Mouse (Mus musculus) heart, embryonic 14.5 days (tissue): ENCODE measurements around the gene Tomm40. TPM values are rescaled to one million over a fixed set of nuclear protein-coding genes. Genes with fewer than 3 reads are reported as not detected.

ENCODE experiments used
- ATAC-seq: fragments of 200-750 bp; cut with Nextera tagmentation; 2 replicates; pipeline ENCODE4 v1.8.0; 2017; ENCODE audit warnings: low read depth, moderate TSS enrichment; ENCODE audit not compliant: insufficient number of reproducible peaks, insufficient read depth, low FRiP score
- H3K27ac ChIP-seq, 2 experiments: fragments of 200-500 bp in 1 of 2; fragments of 300-500 bp in 1 of 2; sonication (generic) in 1 of 2; replicated peaks in 1 of 2; 2 replicates each; pipeline ENCODE4 v1.5.1; 2012 to 2014; ENCODE audit warnings: low read depth in 2 of 2, low read length in 2 of 2, control low read depth in 1 of 2, mild to moderate bottlenecking in 1 of 2, mixed read lengths in 1 of 2; ENCODE audit not compliant: control insufficient read depth in 1 of 2, insufficient read depth in 1 of 2
- H3K27me3 ChIP-seq: fragments of 300-500 bp; sonication (generic); 2 replicates; pipeline ENCODE4 v1.6.1; 2014; ENCODE audit warnings: mild to moderate bottlenecking, low read length, control low read depth; ENCODE audit not compliant: control insufficient read depth, insufficient read depth
- H3K36me3 ChIP-seq: fragments of 300-500 bp; sonication (generic); 2 replicates; pipeline ENCODE4 v1.6.1; 2014; ENCODE audit warnings: mild to moderate bottlenecking, control low read depth, low read length, mixed read lengths; ENCODE audit not compliant: control insufficient read depth, insufficient read depth
- H3K4me1 ChIP-seq, 2 experiments: fragments of 200-500 bp in 1 of 2; fragments of 300-500 bp in 1 of 2; sonication (generic) in 1 of 2; 2 replicates each; pipeline ENCODE4 v1.6.1; 2012 to 2014; ENCODE audit warnings: low read length in 2 of 2, control low read depth in 1 of 2, mixed read lengths in 1 of 2; ENCODE audit not compliant: control insufficient read depth in 2 of 2, insufficient read depth in 2 of 2
- H3K4me2 ChIP-seq: fragments of 300-500 bp; sonication (generic); 2 replicates; pipeline ENCODE4 v1.6.1; 2014; ENCODE audit warnings: mild to moderate bottlenecking, low read length
- H3K4me3 ChIP-seq, 2 experiments: fragments of 200-500 bp in 1 of 2; fragments of 300-500 bp in 1 of 2; sonication (generic) in 1 of 2; 2 replicates each; pipeline ENCODE4 v1.5.1; 2012 to 2014; ENCODE audit warnings: low read length in 2 of 2, mild to moderate bottlenecking in 2 of 2, control low read depth in 1 of 2, low read depth in 1 of 2, moderate library complexity in 1 of 2; ENCODE audit not compliant: control insufficient read depth in 1 of 2, insufficient read depth in 1 of 2
- H3K9ac ChIP-seq: fragments of 300-500 bp; sonication (generic); 2 replicates; pipeline ENCODE4 v1.6.1; 2014; ENCODE audit warnings: mild to moderate bottlenecking, low read length
- H3K9me3 ChIP-seq: fragments of 300-500 bp; sonication (generic); 2 replicates; pipeline ENCODE4 v1.6.1; 2016; ENCODE audit warnings: low read length, control low read depth; ENCODE audit not compliant: control insufficient read depth
- WGBS: fragments of 180-500 bp; shearing (Covaris S2); extraction: QIAGEN DNeasy Blood & Tissue Kit; methylation state at CpG from one replicate; pipeline ENCODE4 v1.1.7; 2014; 5-methylcytosine and 5-hydroxymethylcytosine counted together
- polyA plus RNA-seq: library from polyadenylated mRNA; unstranded; fragments of >200 nt; fragmentation: Nextera tagmentation; extraction: Ambion mirVana; gene quantifications from 2 replicates; pipeline ENCODE4 v1.2.1, GENCODE M21; 2014

The Tomm40 gene
- polyA plus RNA-seq, 1 experiment from 2014 or later: 130 TPM

GRCm38 (mm10) chr7:19671511-19671910 lies 43.7 kb downstream of the Tomm40 start:
- H3K27me3 ChIP-seq: no peaks in the 10 kb centered on the region
- no peak overlapping the region for H3K27ac ChIP-seq
- H3K4me3 ChIP-seq: no peak overlapping the region
- 62% methylated on average over 10 of the region's 10 CpGs for WGBS
- H3K9me3 ChIP-seq: no peaks in the 10 kb centered on the region
- ATAC-seq: no peak
- peaks cover 4% of the 10 kb centered on the region in 2 experiments; a peak in 3 of 4 replicates for H3K4me1 ChIP-seq
- no peak overlapping the region for H3K4me2 ChIP-seq
- no peaks in the 10 kb centered on the region for H3K36me3 ChIP-seq
- H3K9ac ChIP-seq: no peak overlapping the region

- Histone ChIP-seq H3K27me3 (no peaks in the 10 kb centered on the region), H3K27ac (peak overlapping the region in 1 of 2 experiments; percentile 58; a peak in 2 of 4 replicates), H3K4me1 (peaks cover 4 to 9% of the 10 kb centered on the region in 2 experiments), H3K4me3 (no peak overlapping the region), H3K9me3 (no peaks in the 10 kb centered on the region), H3K4me2 (peak overlapping the region; percentile 39), H3K9ac (peak overlapping the region; percentile 53), H3K36me3 (no peaks in the 10 kb centered on the region)
- 4% methylated on average over 10 of the region's 10 CpGs for WGBS
- peak; percentile 72 for ATAC-seq
Observed at GRCm38 (mm10) chr7:19668947-19669721, 46.1 kb downstream of the Tomm40 start.

GRCm38 (mm10) chr7:19667434-19667833 lies 47.8 kb downstream of the Tomm40 start:
- H3K36me3 ChIP-seq: peaks cover 4% of the 10 kb centered on the region; the same call in 1 of the 2 replicates
- WGBS: 83% methylated on average over 2 of the region's 2 CpGs
- no peak overlapping the region for H3K4me3 ChIP-seq
- H3K4me1 ChIP-seq: peaks cover 15 to 25% of the 10 kb centered on the region in 2 experiments
- H3K4me2 ChIP-seq: no peak overlapping the region
- H3K9me3 ChIP-seq: no peaks in the 10 kb centered on the region
- no peak overlapping the region for H3K27ac ChIP-seq
- no peak for ATAC-seq
- no peak overlapping the region for H3K9ac ChIP-seq
- no peaks in the 10 kb centered on the region for H3K27me3 ChIP-seq

DNA sequence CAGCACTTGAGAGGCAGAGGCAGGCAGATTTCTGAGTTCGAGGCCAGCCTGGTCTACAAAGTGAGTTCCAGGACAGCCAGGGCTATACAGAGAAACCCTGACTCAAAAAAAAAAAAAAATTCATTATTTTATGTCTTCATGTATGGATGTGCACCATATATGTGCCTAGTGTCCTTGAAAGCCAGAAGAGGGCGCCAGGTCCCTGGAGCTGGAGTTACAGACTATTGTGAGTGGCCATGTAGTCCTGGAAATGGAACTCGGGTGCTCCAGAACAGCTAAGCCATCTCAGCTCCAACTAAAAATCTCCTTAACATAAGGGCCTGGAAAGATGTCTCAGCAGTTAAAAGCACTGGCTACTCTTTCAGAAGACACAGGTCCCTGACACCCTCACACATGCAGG lies 48.5 kb downstream of the Tomm40 start:
- Histone ChIP-seq H3K27ac (no peak overlapping the region), H3K4me3 (no peak overlapping the region), H3K9ac (no peak overlapping the region), H3K9me3 (no peaks in the 10 kb centered on the region), H3K27me3 (no peaks in the 10 kb centered on the region), H3K4me1 (peaks cover 15 to 32% of the 10 kb centered on the region in 2 experiments), H3K4me2 (no peak overlapping the region), H3K36me3 (peaks cover 10% of the 10 kb centered on the region)
- 55% methylated on average over 3 of the region's 3 CpGs for WGBS
- no peak for ATAC-seq

DNA sequence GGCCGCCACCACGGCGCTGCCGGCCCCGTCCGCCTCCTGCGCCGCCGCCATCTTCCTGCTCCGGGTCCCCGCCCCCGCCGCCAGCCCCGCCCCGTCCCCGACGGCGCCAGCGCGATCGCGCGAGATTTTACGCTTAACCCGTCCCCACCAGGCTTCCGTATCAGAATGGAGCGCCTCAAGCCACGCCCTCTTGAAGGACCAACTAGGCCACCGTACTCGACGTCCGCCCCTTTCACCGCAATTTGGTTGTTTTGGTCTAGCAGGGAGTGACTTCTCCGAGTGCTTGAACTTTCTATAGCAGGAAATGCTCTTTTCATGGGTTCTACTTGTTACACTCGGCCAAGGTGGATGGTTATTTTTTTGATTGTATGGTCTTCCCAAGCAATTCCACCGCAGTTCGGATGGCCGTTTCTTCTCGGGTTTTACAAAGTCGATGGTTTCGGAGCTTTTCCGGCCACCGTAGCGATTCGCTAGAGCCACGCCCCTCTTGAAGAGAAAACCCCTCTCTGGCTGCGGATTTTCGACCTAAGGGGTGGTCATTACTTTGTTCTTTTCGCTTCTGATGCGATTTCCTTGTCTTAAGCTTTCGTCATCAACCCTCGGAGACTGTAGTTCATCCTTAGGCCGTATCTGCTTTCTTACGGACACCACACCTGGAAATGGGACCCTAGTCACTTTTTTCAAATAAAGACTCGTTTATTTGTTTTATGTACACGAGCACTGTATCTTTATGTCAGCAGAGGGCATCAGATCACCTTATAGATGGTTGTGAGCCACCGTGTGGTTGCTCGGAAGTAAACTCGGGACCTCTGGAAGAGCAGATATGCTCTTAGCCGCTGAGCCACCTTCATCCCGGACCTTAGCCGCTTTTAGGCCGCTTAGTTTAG lies 50.0 kb downstream of the Tomm40 start, which contains the start of gene Clptm1:
Gene Clptm1 (minus strand): TSS at position 79 of the 887 bp plus-strand sequence.
- peak; percentile 78 for ATAC-seq
- H3K27me3 ChIP-seq: no peaks in the 10 kb centered on the region

DNA sequence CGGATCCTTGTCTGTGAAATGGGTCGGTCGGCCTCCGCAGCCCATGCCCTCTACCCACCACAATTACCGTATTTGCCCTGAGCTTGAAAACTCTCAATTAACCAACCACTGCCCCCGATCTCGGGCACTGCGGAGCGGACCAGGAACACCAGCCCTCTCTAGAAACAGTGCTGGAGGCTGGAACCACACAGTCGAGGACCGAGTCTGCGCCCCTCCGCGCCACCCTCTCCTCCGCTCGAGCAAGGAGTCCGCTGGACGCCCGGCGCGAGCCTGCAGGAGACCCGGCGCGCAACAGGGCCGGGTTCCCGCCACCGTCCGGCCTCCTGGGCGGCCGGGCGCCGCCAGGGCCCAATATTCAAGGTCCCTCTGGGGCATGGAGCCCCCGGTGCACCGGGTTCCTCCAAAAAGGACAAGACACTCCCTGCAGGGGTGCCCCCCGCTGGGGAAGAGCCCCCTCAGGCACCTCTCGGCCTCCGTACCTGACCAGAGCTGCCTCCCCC lies 50.7 kb downstream of the Tomm40 start:
- no peaks in the 10 kb centered on the region for H3K9me3 ChIP-seq
- H3K27ac ChIP-seq: peak overlapping the region in 1 of 2 experiments; percentile 93; a peak in 2 of 4 replicates
- H3K9ac ChIP-seq: peak overlapping the region; percentile 100
- ATAC-seq: peak; percentile 23
- H3K4me1 ChIP-seq: peaks cover 15 to 32% of the 10 kb centered on the region in 2 experiments
- peak overlapping the region; percentile 91 for H3K4me2 ChIP-seq
- under 1% methylated on average over 32 of the region's 37 CpGs for WGBS
- peak overlapping the region; percentile 75 to 100 for H3K4me3 ChIP-seq
- H3K27me3 ChIP-seq: no peaks in the 10 kb centered on the region
- H3K36me3 ChIP-seq: peaks cover 21% of the 10 kb centered on the region

More for the DNA sequence above, 50.0 kb downstream of the Tomm40 start, which contains the start of gene Clptm1:
- H3K9ac ChIP-seq: peak within 1 kb of the TSS; percentile 100
- H3K36me3 ChIP-seq: peaks cover 15% of the 10 kb centered on the region
- peaks cover 15 to 32% of the 10 kb centered on the region in 2 experiments for H3K4me1 ChIP-seq
- WGBS: 1% methylated on average over 60 of the region's 63 CpGs
- H3K4me2 ChIP-seq: peak within 1 kb of the TSS; percentile 91
- H3K27ac ChIP-seq: peak within 1 kb of the TSS; percentile 89 to 93
- H3K4me3 ChIP-seq: peak within 1 kb of the TSS; percentile 75 to 100
- no peaks in the 10 kb centered on the region for H3K9me3 ChIP-seq

DNA sequence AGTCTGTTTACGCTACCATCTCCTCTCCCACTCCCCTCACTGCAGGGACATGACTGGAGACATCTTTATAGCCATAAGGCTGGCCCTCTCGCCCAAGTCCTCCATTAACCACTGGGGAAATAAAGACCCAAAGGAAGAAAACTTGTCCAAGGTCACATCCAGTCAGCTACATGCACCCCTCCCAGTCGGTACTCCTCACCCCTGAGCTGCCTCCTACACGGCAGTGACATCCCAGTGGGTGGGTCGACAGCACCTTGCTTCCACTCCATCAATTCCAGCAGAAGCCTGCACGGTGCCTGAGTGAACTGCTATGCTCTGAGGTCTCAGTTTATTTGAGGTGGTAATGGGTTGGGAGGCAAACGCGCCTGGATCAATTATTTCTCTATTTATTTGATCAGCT lies 51.3 kb downstream of the Tomm40 start:
- no peaks in the 10 kb centered on the region for H3K27me3 ChIP-seq
- H3K9ac ChIP-seq: peak overlapping the region; percentile 100
- H3K9me3 ChIP-seq: no peaks in the 10 kb centered on the region
- peaks cover 11 to 28% of the 10 kb centered on the region in 2 experiments for H3K4me1 ChIP-seq
- peak overlapping the region; percentile 91 for H3K4me2 ChIP-seq
- peaks cover 21% of the 10 kb centered on the region for H3K36me3 ChIP-seq
- 14% methylated on average over 8 of the region's 8 CpGs for WGBS
- H3K27ac ChIP-seq: no peak overlapping the region
- no peak for ATAC-seq
- peak overlapping the region; percentile 75 to 100 for H3K4me3 ChIP-seq
